Mouse (Mus musculus): ENCODE measurements around the gene Krtap4-16.
"Not testable (repeated sequence)": the region's sequence is repeated elsewhere in the genome, so short reads cannot be mapped to it uniquely, and the experiment has no call there.

GRCm38 (mm10) chr11:99815566-99815965 is 35.8 kb downstream of the Krtap4-16 start, which contains the start of gene Gm11564:
- TF ChIP-seq CTCF (IDR thresholded peaks at IDR 0.05; ENCODE audit: borderline replicate concordance, control insufficient read depth, extremely low read depth, insufficient read depth, low read length, poor library complexity); POLR2A (IDR thresholded peaks at IDR 0.05; ENCODE audit: control insufficient read depth, extremely low read depth, insufficient read depth, low read length, poor library complexity): not testable (repeated sequence)
